Mouse (Mus musculus) ovary, adult 10 weeks (tissue): Measurements from ENCODE around the gene Pomgnt2. TPM values are rescaled to one million over a fixed set of nuclear protein-coding genes. Genes with fewer than 3 reads are reported as not detected.

Source experiments
- polyA plus RNA-seq: library from polyadenylated mRNA; stranded (reverse); fragments of 350-450 nt; fragmentation: Illumina TruSeq; extraction: RNeasy Lipid Tissue Mini Kit (QIAGEN cat#74804); gene quantifications from one replicate; pipeline ENCODE4 v1.2.3, GENCODE M21; 2014

The Pomgnt2 gene
- polyA plus RNA-seq: 0.37 TPM

DNA sequence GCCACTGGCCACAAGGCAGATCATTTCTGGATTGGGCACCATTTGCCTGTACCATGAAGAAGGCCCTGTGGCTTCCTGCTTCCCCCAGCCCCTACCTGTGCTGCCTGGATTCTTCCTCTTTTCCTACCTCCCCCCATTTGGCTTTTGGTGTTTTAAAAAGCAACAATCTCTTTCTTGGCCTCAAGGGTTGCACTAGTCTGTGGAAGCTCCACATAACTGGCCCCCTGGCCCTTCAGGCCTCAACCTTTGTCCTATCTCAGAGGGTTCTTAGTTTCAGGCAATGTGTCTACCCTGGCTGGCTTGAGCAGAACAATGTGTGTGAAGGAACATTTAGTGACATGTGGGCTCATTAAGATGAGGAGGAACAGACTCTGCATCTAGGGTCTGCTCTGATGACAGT is at the start of gene Pomgnt2:
Gene Pomgnt2 (minus strand): TSS at position 101 of the 400 bp plus-strand sequence.

GRCm38 (mm10) chr9:121950418-121951113 is 46.3 kb downstream of the Pomgnt2 start, which contains the start of gene Fam198a:
Gene Fam198a (plus strand): TSS chr9:121950988.

Other genes starting within 250 kb of the Pomgnt2 start
- gene Zfp651, start 237.8 kb downstream of the Pomgnt2 start, polyA plus RNA-seq: 0.60 TPM
- gene Klhl40, start 219.5 kb downstream of the Pomgnt2 start, polyA plus RNA-seq: not detected
- not detected for gene Hhatl, start 204.6 kb downstream of the Pomgnt2 start, polyA plus RNA-seq
- not detected for gene Ccdc13, start 157.6 kb downstream of the Pomgnt2 start, polyA plus RNA-seq
- 21.6 TPM for gene Higd1a, start 138.7 kb downstream of the Pomgnt2 start, polyA plus RNA-seq
- gene Ackr2, start 98.8 kb downstream of the Pomgnt2 start, polyA plus RNA-seq: 1.2 TPM
- gene Cyp8b1, start 80.8 kb downstream of the Pomgnt2 start, polyA plus RNA-seq: not detected
- 4.8 TPM for gene Fam198a, start 46.1 kb downstream of the Pomgnt2 start, polyA plus RNA-seq
- gene Snrk, start 120.2 kb upstream of the Pomgnt2 start, polyA plus RNA-seq: 108 TPM